In genomic region chr13:112144393-112145348, GRCm38 (mm10) we compare ENCODE assay signal across 21 mouse cellular contexts.
DNase-seq lines count a peak whose midpoint lies in the region; ATAC-seq and TF ChIP-seq lines count a peak whose summit lies in the region.
"Had no signal": no experiment of that assay in that cellular context is flagged by ENCODE, and none has a peak within 500 bp of the region (broad histone marks: within the 10 kb centered on the region; RNA-seq: fewer than 3 reads in every experiment).

No protein-coding gene starts in this region.

- peaks cover 23% of the 10 kb centered on the region for H3K4me1 ChIP-seq in heart, embryonic 10.5 days
- peaks cover 3% of the 10 kb centered on the region; the same call in 1 of the 2 replicates for H3K4me1 ChIP-seq in kidney, postnatal 0 days (replicated peaks; ENCODE audit: insufficient read depth, low read length)
- H3K4me1 ChIP-seq in stomach, embryonic 15.5 days: no peaks in the 10 kb centered on the region
- H3K4me1 ChIP-seq in stomach, postnatal 0 days (replicated peaks; ENCODE audit: control insufficient read depth, insufficient read depth): peaks cover 3% of the 10 kb centered on the region; the same call in 1 of the 2 replicates
- H3K4me1 ChIP-seq: hindbrain, embryonic 13.5 days; megakaryocyte, embryonic 14.5 days; neural tube, embryonic 15.5 days had no signal

- WGBS in heart, embryonic 10.5 days: 68% methylated on average over 7 of the region's 7 CpGs
- WGBS in kidney, postnatal 0 days: 67% methylated on average over 7 of the region's 7 CpGs
- WGBS in stomach, embryonic 15.5 days: 50% methylated on average over 7 of the region's 7 CpGs
- WGBS in stomach, postnatal 0 days: 46% methylated on average over 7 of the region's 7 CpGs

- no peak for TF ChIP-seq EP300 in stomach, postnatal 0 days (optimal IDR thresholded peaks at IDR 0.05)

- TF ChIP-seq CTCF in kidney, postnatal 0 days (IDR thresholded peaks at IDR 0.05; ENCODE audit: low read depth): no peak
- no peak for TF ChIP-seq CTCF in stomach, postnatal 0 days (IDR thresholded peaks at IDR 0.05; ENCODE audit: low read depth)

- DNase-seq in heart, embryonic 10.5 days (ENCODE audit: low spot score): peak; percentile 70
- DNase-seq in heart, postnatal 4 days: no peak
- peak; percentile 66 for DNase-seq in kidney, postnatal 0 days (ENCODE audit: low spot score)
- DNase-seq in kidney, adult 9 months: no peak
- no peak for DNase-seq in stomach, postnatal 0 days (ENCODE audit: low spot score)
- DNase-seq in spleen, postnatal 4 days (ENCODE audit: low spot score in 2 of 2): no peak
- no peak for DNase-seq in frontal cortex, postnatal 25 days (ENCODE audit: low spot score in 2 of 2)
- DNase-seq: adrenal gland, postnatal 10 days; B cell, adult 2 months; cerebellum, postnatal 10 days; gastrocnemius, adult 2 months; kidney, adult 11 months; layer of hippocampus, adult 9-11 months; left cerebral cortex, postnatal 4 days; liver; midbrain, embryonic 14.5 days had no signal

- H3K4me3 ChIP-seq in heart, embryonic 10.5 days: no peak overlapping the region
- H3K4me3 ChIP-seq in kidney, postnatal 0 days (replicated peaks; ENCODE audit: low read depth, low read length): no peak overlapping the region
- H3K4me3 ChIP-seq in stomach, embryonic 15.5 days (replicated peaks): no peak overlapping the region
- no peak overlapping the region for H3K4me3 ChIP-seq in stomach, postnatal 0 days (ENCODE audit: low read depth, low read length)
- H3K4me3 ChIP-seq: gastrocnemius, adult 2 months; hindbrain, embryonic 13.5 days; left cerebral cortex, adult 2 months; megakaryocyte, embryonic 14.5 days; neural tube, embryonic 15.5 days had no signal

- H3K9me3 ChIP-seq in heart, embryonic 10.5 days: no peaks in the 10 kb centered on the region
- H3K9me3 ChIP-seq in kidney, postnatal 0 days (replicated peaks; ENCODE audit: low read length): no peaks in the 10 kb centered on the region
- no peaks in the 10 kb centered on the region for H3K9me3 ChIP-seq in stomach, embryonic 15.5 days
- H3K9me3 ChIP-seq in stomach, postnatal 0 days (ENCODE audit: control insufficient read depth, low read length): no peaks in the 10 kb centered on the region
- H3K9me3 ChIP-seq: hindbrain, embryonic 13.5 days; neural tube, embryonic 15.5 days had no signal

- H3K36me3 ChIP-seq in heart, embryonic 10.5 days: no peaks in the 10 kb centered on the region
- no peaks in the 10 kb centered on the region for H3K36me3 ChIP-seq in kidney, postnatal 0 days (ENCODE audit: insufficient read depth, low read length)
- no peaks in the 10 kb centered on the region for H3K36me3 ChIP-seq in stomach, embryonic 15.5 days
- no peaks in the 10 kb centered on the region for H3K36me3 ChIP-seq in stomach, postnatal 0 days (ENCODE audit: control insufficient read depth, insufficient read depth, low read length)
- H3K36me3 ChIP-seq: hindbrain, embryonic 13.5 days; neural tube, embryonic 15.5 days had no signal

- no peak for ATAC-seq in kidney, postnatal 0 days (replicated peaks; ENCODE audit: low FRiP score, low read depth)
- no peak for ATAC-seq in stomach, embryonic 15.5 days (ENCODE audit: insufficient read depth, low FRiP score, low read depth)
- ATAC-seq in stomach, postnatal 0 days (ENCODE audit: low FRiP score, low TSS enrichment): no peak

- no peak overlapping the region for H3K4me2 ChIP-seq in kidney, postnatal 0 days (ENCODE audit: low read length)
- H3K4me2 ChIP-seq in stomach, embryonic 15.5 days: no peak overlapping the region
- no peak overlapping the region for H3K4me2 ChIP-seq in stomach, postnatal 0 days (replicated peaks; ENCODE audit: low read depth)
- H3K4me2 ChIP-seq: hindbrain, embryonic 13.5 days; neural tube, embryonic 15.5 days had no signal

- H3K9ac ChIP-seq in kidney, postnatal 0 days (ENCODE audit: low read depth, low read length): no peak overlapping the region
- no peak overlapping the region for H3K9ac ChIP-seq in stomach, embryonic 15.5 days
- no peak overlapping the region for H3K9ac ChIP-seq in stomach, postnatal 0 days (ENCODE audit: low read length)
- H3K9ac ChIP-seq: hindbrain, embryonic 13.5 days; neural tube, embryonic 15.5 days had no signal

- no peaks in the 10 kb centered on the region; the same call in 1 of the 2 replicates for H3K27me3 ChIP-seq in heart, embryonic 10.5 days (ENCODE audit: insufficient read depth, poor library complexity, severe bottlenecking)
- no peaks in the 10 kb centered on the region for H3K27me3 ChIP-seq in kidney, postnatal 0 days (ENCODE audit: insufficient read depth, low read length)
- no peaks in the 10 kb centered on the region for H3K27me3 ChIP-seq in stomach, embryonic 15.5 days (replicated peaks)
- no peaks in the 10 kb centered on the region for H3K27me3 ChIP-seq in stomach, postnatal 0 days (ENCODE audit: control insufficient read depth, insufficient read depth, low read length)
- H3K27me3 ChIP-seq: hindbrain, embryonic 13.5 days had no signal

- H3K27ac ChIP-seq in heart, embryonic 10.5 days: 0 out of 2 replicates have a peak overlapping the region, but pooled peaks have one; percentile 29
- H3K27ac ChIP-seq in kidney, postnatal 0 days: peak overlapping the region; percentile 36; the same call in 1 of the 2 replicates
- peak overlapping the region; percentile 41; the same call in 1 of the 2 replicates for H3K27ac ChIP-seq in stomach, embryonic 15.5 days
- no peak overlapping the region for H3K27ac ChIP-seq in stomach, postnatal 0 days (replicated peaks)
- H3K27ac ChIP-seq: gastrocnemius, adult 2 months; hindbrain, embryonic 13.5 days; left cerebral cortex, adult 2 months; neural tube, embryonic 15.5 days had no signal

Comparison
In these comparisons a context has a peak if more than half of its experiments do, and no peak if none do; other contexts are left out.
1. DNase-seq: peak in heart, embryonic 10.5 days (single experiment) and kidney, postnatal 0 days (single experiment); none in heart, postnatal 4 days (single experiment), kidney, adult 9 months (single experiment), stomach, postnatal 0 days (single experiment), spleen, postnatal 4 days (0 of 2) and frontal cortex, postnatal 25 days (0 of 2).